In the genomic region with DNA sequence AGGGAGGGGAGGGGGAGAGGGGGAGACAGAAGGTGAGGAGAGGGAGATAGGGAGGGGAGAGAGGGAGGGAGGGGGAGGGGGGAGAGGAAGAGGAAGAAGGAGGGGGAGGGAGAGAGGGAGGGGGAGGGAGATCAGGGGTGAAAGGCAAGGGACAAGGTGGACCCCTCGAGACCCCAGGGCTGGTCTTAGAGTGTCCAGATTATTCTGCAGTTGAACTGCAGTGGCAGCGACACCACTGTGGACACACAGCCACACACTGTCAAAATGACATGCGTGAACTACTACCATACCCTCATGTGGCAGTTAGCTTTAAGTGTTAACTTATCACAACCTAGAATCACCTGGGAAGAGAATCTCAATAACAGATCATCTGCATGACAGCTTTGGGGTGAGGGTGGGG, we compare ENCODE assay signal across 20 mouse cellular contexts. TPM values are rescaled to one million over a fixed set of nuclear protein-coding genes. Genes with fewer than 3 reads are reported as not detected.
DNase-seq lines count a peak whose midpoint lies in the region; ATAC-seq lines count a peak whose summit lies in the region.
"Had no signal": no experiment of that assay in that cellular context is flagged by ENCODE, and none has a peak within 500 bp of the region (broad histone marks: within the 10 kb centered on the region; RNA-seq: fewer than 3 reads in every experiment).

No protein-coding gene starts in this region.

- no peak for DNase-seq in forebrain, embryonic 11.5 days (ENCODE audit: low spot score)
- no peak for DNase-seq in neural tube, embryonic 10.5 days (ENCODE audit: extremely low spot score, low spot score)
- no peak for DNase-seq in layer of hippocampus, adult 9-11 months
- no peak for DNase-seq in urinary bladder, adult 2 months (ENCODE audit: low spot score)

- H3K27me3 ChIP-seq in forebrain, embryonic 11.5 days (ENCODE audit: control insufficient read depth, insufficient read depth, low read length): no peaks in the 10 kb centered on the region
- H3K27me3 ChIP-seq in forebrain, embryonic 16.5 days (replicated peaks; ENCODE audit: control insufficient read depth, insufficient read depth, low read length): no peaks in the 10 kb centered on the region
- H3K27me3 ChIP-seq in neural tube, embryonic 12.5 days (replicated peaks): 0 out of 2 replicates have a peak, but pooled peaks cover 3% of the 10 kb centered on the region
- no peaks in the 10 kb centered on the region for H3K27me3 ChIP-seq in midbrain, embryonic 15.5 days (replicated peaks)
- H3K27me3 ChIP-seq in intestine, embryonic 15.5 days (replicated peaks): no peaks in the 10 kb centered on the region

- H3K36me3 ChIP-seq in forebrain, embryonic 11.5 days (ENCODE audit: control insufficient read depth, insufficient read depth, low read length): no peaks in the 10 kb centered on the region
- H3K36me3 ChIP-seq in forebrain, embryonic 16.5 days (ENCODE audit: control insufficient read depth, insufficient read depth): no peaks in the 10 kb centered on the region
- no peaks in the 10 kb centered on the region for H3K36me3 ChIP-seq in neural tube, embryonic 12.5 days
- no peaks in the 10 kb centered on the region for H3K36me3 ChIP-seq in midbrain, embryonic 15.5 days (replicated peaks)
- no peaks in the 10 kb centered on the region for H3K36me3 ChIP-seq in intestine, embryonic 15.5 days
- H3K36me3 ChIP-seq: embryonic facial prominence, embryonic 13.5 days; heart, embryonic 12.5 days; limb, embryonic 12.5 days had no signal

- WGBS in forebrain, embryonic 11.5 days: 73% methylated on average over 3 of the region's 3 CpGs
- WGBS in forebrain, embryonic 16.5 days: 58% methylated on average over 3 of the region's 3 CpGs
- 74% methylated on average over 3 of the region's 3 CpGs for WGBS in neural tube, embryonic 12.5 days
- 70% methylated on average over 3 of the region's 3 CpGs for WGBS in midbrain, embryonic 15.5 days
- WGBS in intestine, embryonic 15.5 days: 70% methylated on average over 3 of the region's 3 CpGs

- no peak overlapping the region for H3K4me2 ChIP-seq in forebrain, embryonic 11.5 days (ENCODE audit: low read depth, low read length, severe bottlenecking)
- no peak overlapping the region for H3K4me2 ChIP-seq in forebrain, embryonic 16.5 days (ENCODE audit: low read length)
- H3K4me2 ChIP-seq in neural tube, embryonic 12.5 days (replicated peaks): peak overlapping the region; percentile 47
- no peak overlapping the region for H3K4me2 ChIP-seq in midbrain, embryonic 15.5 days
- no peak overlapping the region for H3K4me2 ChIP-seq in intestine, embryonic 15.5 days (replicated peaks)

- H3K27ac ChIP-seq in forebrain, embryonic 11.5 days (ENCODE audit: low read depth, low read length): no peak overlapping the region
- H3K27ac ChIP-seq in forebrain, embryonic 16.5 days (ENCODE audit: low read length): no peak overlapping the region
- H3K27ac ChIP-seq in neural tube, embryonic 12.5 days: no peak overlapping the region
- H3K27ac ChIP-seq in midbrain, embryonic 15.5 days: no peak overlapping the region
- H3K27ac ChIP-seq in intestine, embryonic 15.5 days: no peak overlapping the region
- H3K27ac ChIP-seq: kidney, postnatal 0 days had no signal

- H3K4me1 ChIP-seq in forebrain, embryonic 11.5 days (replicated peaks; ENCODE audit: control insufficient read depth, insufficient read depth, low read length): no peaks in the 10 kb centered on the region; the same call in 1 of the 2 replicates
- peaks cover 15% of the 10 kb centered on the region for H3K4me1 ChIP-seq in forebrain, embryonic 16.5 days (replicated peaks; ENCODE audit: control insufficient read depth, insufficient read depth, low read length)
- 0 out of 2 replicates have a peak, but pooled peaks cover 14% of the 10 kb centered on the region for H3K4me1 ChIP-seq in neural tube, embryonic 12.5 days
- H3K4me1 ChIP-seq in midbrain, embryonic 15.5 days: peaks cover 8% of the 10 kb centered on the region; the same call in 1 of the 2 replicates
- H3K4me1 ChIP-seq in intestine, embryonic 15.5 days (replicated peaks): 0 out of 2 replicates have a peak, but pooled peaks cover 5% of the 10 kb centered on the region

- no peak overlapping the region for H3K9ac ChIP-seq in forebrain, embryonic 11.5 days (ENCODE audit: low read length)
- H3K9ac ChIP-seq in forebrain, embryonic 16.5 days (replicated peaks; ENCODE audit: low read depth, low read length): no peak overlapping the region
- H3K9ac ChIP-seq in neural tube, embryonic 12.5 days: no peak overlapping the region
- no peak overlapping the region for H3K9ac ChIP-seq in midbrain, embryonic 15.5 days
- H3K9ac ChIP-seq in intestine, embryonic 15.5 days: no peak overlapping the region

- 0 out of 2 replicates have a peak, but pooled peaks have one; percentile 26 for ATAC-seq in forebrain, embryonic 11.5 days (replicated peaks; ENCODE audit: low FRiP score)
- ATAC-seq in forebrain, embryonic 16.5 days: no peak; the same call in 1 of the 2 replicates
- no peak for ATAC-seq in neural tube, embryonic 12.5 days (ENCODE audit: low FRiP score, low read depth)
- 0 out of 2 replicates have a peak, but pooled peaks have one; percentile 15 for ATAC-seq in midbrain, embryonic 15.5 days (replicated peaks)
- no peak for ATAC-seq in intestine, embryonic 15.5 days

- H3K9me3 ChIP-seq in forebrain, embryonic 11.5 days (ENCODE audit: control insufficient read depth, low read length): no peaks in the 10 kb centered on the region
- H3K9me3 ChIP-seq in forebrain, embryonic 16.5 days (ENCODE audit: control insufficient read depth, low read length): no peaks in the 10 kb centered on the region
- no peaks in the 10 kb centered on the region for H3K9me3 ChIP-seq in neural tube, embryonic 12.5 days
- no peaks in the 10 kb centered on the region for H3K9me3 ChIP-seq in midbrain, embryonic 15.5 days
- no peaks in the 10 kb centered on the region for H3K9me3 ChIP-seq in intestine, embryonic 15.5 days
- H3K9me3 ChIP-seq: embryonic facial prominence, embryonic 13.5 days; heart, embryonic 12.5 days; limb, embryonic 12.5 days had no signal

- H3K4me3 ChIP-seq in forebrain, embryonic 11.5 days (ENCODE audit: low read depth, low read length): no peak overlapping the region
- no peak overlapping the region for H3K4me3 ChIP-seq in forebrain, embryonic 16.5 days (replicated peaks; ENCODE audit: low read length)
- H3K4me3 ChIP-seq in neural tube, embryonic 12.5 days: no peak overlapping the region
- no peak overlapping the region for H3K4me3 ChIP-seq in midbrain, embryonic 15.5 days
- no peak overlapping the region for H3K4me3 ChIP-seq in intestine, embryonic 15.5 days (replicated peaks)
- H3K4me3 ChIP-seq: erythroblast, embryonic 14.5 days had no signal

RNA-seq across cellular contexts. Expression of a gene that starts 7.7 kb away (rescaled TPM):
- polyA plus RNA-seq in forebrain, embryonic 11.5 days (2014; fragmentation: Nextera tagmentation; extraction: Ambion mirVana): 12.9 and 13.3 TPM in 2 replicates
- polyA plus RNA-seq in forebrain, embryonic 16.5 days (2015; fragmentation: Nextera tagmentation; extraction: Ambion mirVana): 34.0 and 35.8 TPM in 2 replicates
- 24.5 and 25.1 TPM in 2 replicates for polyA plus RNA-seq in neural tube, embryonic 12.5 days (2016; fragmentation: Nextera tagmentation; extraction: Ambion mirVana)
- polyA plus RNA-seq in midbrain, embryonic 15.5 days (2015; fragmentation: Nextera tagmentation; extraction: Ambion mirVana): 39.7 and 44.0 TPM in 2 replicates
- polyA plus RNA-seq in intestine, embryonic 15.5 days (2015; fragmentation: Nextera tagmentation; extraction: Ambion mirVana): 25.6 and 25.9 TPM in 2 replicates
- polyA plus RNA-seq in urinary bladder, adult 2 months (2012; rRNA removed): 67.2 and 73.7 TPM in 2 replicates
- polyA plus RNA-seq: erythroblast, embryonic 14.5 days had no signal

RNA-seq across cellular contexts. Expression of a gene that starts 17.7 kb away (rescaled TPM):
- polyA plus RNA-seq in forebrain, embryonic 11.5 days (2014; fragmentation: Nextera tagmentation; extraction: Ambion mirVana): not detected in 2 replicates
- polyA plus RNA-seq in forebrain, embryonic 16.5 days (2015; fragmentation: Nextera tagmentation; extraction: Ambion mirVana): not detected in 2 replicates
- polyA plus RNA-seq in neural tube, embryonic 12.5 days (2016; fragmentation: Nextera tagmentation; extraction: Ambion mirVana): not detected in 2 replicates
- not detected in 2 replicates for polyA plus RNA-seq in midbrain, embryonic 15.5 days (2015; fragmentation: Nextera tagmentation; extraction: Ambion mirVana)
- not detected in 2 replicates for polyA plus RNA-seq in intestine, embryonic 15.5 days (2015; fragmentation: Nextera tagmentation; extraction: Ambion mirVana)
- 0.08 TPM in 1 of 2 replicates, not detected in the other for polyA plus RNA-seq in urinary bladder, adult 2 months (2012; rRNA removed)
- polyA plus RNA-seq: embryonic facial prominence, embryonic 13.5 days; erythroblast, embryonic 14.5 days; heart, embryonic 12.5 days; hindbrain, embryonic 11.5 days; inflammation-experienced regulatory T-cells, adult 6 months; kidney, postnatal 0 days; large intestine, adult 2 months; limb, embryonic 12.5 days; liver, embryonic 11.5 days; lung, adult 2 months; neural tube, embryonic 14.5 days; stomach, embryonic 16.5 days had no signal

RNA-seq across cellular contexts. Expression of a gene that starts 35.3 kb away (rescaled TPM):
- polyA plus RNA-seq in forebrain, embryonic 11.5 days (2014; fragmentation: Nextera tagmentation; extraction: Ambion mirVana): 2.1 and 2.6 TPM in 2 replicates
- polyA plus RNA-seq in forebrain, embryonic 16.5 days (2015; fragmentation: Nextera tagmentation; extraction: Ambion mirVana): 4.0 and 5.8 TPM in 2 replicates
- polyA plus RNA-seq in neural tube, embryonic 12.5 days (2016; fragmentation: Nextera tagmentation; extraction: Ambion mirVana): 2.6 and 4.2 TPM in 2 replicates
- polyA plus RNA-seq in midbrain, embryonic 15.5 days (2015; fragmentation: Nextera tagmentation; extraction: Ambion mirVana): 9.8 and 10.0 TPM in 2 replicates
- polyA plus RNA-seq in intestine, embryonic 15.5 days (2015; fragmentation: Nextera tagmentation; extraction: Ambion mirVana): 1.2 and 1.3 TPM in 2 replicates
- 1.2 and 2.1 TPM in 2 replicates for polyA plus RNA-seq in urinary bladder, adult 2 months (2012; rRNA removed)
- polyA plus RNA-seq: erythroblast, embryonic 14.5 days had no signal

Comparison
In these comparisons a context has a peak if more than half of its experiments do, and no peak if none do; other contexts are left out.
1. ATAC-seq: peak in forebrain, embryonic 11.5 days (single experiment) and midbrain, embryonic 15.5 days (single experiment); none in forebrain, embryonic 16.5 days (single experiment), neural tube, embryonic 12.5 days (single experiment) and intestine, embryonic 15.5 days (single experiment).